Mouse (Mus musculus): ENCODE data around the gene Urad.

The Urad gene

DNA sequence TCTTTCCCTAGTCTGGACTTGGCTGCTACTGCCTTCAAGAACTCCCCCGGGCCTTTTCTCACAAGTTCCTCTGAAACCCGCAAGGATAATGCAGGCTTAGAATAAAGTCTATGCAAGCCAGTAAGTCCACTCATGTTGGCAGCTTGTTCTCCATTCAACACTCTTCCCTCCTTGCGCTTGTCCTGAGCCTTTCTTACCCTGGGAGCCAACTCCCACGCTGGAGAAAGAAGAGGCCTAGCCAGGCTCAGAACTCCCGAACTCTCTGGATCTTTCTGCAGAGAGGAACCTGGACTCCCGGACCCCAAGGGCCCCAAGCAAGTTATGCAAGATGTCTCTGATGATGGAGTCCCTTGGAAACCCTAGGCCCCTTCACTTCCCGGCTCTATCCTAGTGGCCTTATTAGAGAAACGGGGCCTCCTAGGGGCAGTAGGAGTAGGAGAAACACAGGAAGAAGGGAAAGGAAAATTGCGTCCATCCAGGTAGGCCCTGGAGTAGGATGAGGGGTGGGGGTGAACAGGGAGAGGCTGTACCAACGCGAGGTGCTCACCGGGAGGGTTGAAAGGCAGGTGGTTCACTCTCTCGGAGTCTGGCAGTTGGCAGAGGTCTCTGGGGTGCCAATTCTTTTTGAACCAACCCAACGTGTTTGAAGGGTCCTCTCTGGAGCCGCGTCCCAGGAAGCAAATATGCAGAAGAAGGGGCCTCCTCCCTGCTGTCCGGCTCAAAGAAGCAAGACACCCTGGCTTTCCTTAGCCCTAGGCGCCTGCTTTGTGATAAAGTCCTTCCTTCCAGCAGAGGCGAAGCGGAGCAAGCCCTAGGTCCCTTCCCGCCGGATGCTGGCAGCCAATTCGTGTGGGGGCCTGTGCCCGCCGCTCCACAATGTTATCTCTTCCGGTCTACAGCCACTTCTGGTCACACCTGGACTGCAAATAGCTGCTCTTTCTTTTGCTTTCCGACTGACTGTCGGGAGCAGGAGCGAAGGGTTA, 51.3 kb downstream of the Urad start:
- DNase-seq (ENCODE audit: extremely low read depth, insufficient read length, low spot score) = no peak

DNA sequence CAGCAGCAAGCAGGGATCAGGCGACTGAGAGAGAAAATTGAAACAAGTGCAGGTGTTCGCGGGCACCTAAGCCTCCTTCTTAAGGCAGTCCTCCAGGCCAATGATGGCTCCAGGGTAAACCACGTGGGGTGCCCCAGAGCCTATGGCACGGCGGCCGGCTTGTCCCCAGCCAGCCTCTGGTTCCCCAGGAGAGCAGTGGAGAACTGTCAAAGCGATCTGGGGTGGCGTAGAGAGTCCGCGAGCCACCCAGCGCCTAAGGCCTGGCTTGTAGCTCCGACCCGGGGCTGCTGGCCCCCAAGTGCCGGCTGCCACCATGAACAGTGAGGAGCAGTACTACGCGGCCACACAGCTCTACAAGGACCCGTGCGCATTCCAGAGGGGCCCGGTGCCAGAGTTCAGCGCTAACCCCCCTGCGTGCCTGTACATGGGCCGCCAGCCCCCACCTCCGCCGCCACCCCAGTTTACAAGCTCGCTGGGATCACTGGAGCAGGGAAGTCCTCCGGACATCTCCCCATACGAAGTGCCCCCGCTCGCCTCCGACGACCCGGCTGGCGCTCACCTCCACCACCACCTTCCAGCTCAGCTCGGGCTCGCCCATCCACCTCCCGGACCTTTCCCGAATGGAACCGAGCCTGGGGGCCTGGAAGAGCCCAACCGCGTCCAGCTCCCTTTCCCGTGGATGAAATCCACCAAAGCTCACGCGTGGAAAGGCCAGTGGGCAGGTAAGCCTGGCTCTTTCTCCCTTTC, 52.1 kb downstream of the Urad start, which contains the start of gene Pdx1:
Gene Pdx1, plus strand, starts transcription at position 34 of the 747 bp plus-strand sequence.
- DNase-seq (ENCODE audit: extremely low read depth, insufficient read length, low spot score) = no peak

DNA sequence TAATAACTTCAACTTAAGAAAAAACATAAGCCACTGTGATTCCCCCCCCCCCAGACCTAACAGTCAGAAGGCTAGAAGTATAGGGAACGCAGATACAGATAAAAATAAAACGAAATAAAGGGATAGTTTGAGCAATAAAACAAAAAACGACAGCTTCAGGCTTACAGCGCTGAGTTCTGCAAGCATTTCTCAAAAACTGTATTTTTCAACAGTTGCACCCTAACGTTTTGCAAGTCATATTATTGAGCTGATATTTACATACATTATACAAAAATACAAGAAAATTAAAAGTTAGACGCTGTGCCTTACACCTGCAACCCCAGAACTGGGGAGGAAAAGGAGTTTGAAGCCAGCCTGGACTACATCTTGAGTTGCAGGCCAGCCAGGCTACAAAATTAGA, 52.9 kb downstream of the Urad start:
- DNase-seq (ENCODE audit: extremely low read depth, insufficient read length, low spot score) = no peak

DNA sequence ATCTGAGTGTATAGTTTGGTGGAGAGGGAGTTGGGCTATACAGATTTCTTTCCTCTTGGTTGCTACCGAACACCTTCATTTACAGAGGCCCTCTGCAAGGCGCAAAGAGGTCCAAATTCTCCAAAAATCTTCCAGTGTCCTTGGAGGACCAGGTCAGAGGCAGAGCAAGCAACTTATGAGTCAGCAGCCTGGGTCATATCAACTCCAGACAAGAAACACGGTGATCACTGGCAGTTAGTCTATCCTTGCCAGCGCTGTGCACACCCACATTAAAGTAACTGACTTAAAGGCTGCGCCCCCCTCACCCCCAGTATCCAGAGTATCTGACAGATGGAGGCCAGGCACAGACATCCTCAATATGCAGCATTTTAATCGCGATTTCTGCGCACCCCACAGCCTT, 53.5 kb downstream of the Urad start:
- no peak for DNase-seq (ENCODE audit: extremely low read depth, insufficient read length, low spot score)

DNA sequence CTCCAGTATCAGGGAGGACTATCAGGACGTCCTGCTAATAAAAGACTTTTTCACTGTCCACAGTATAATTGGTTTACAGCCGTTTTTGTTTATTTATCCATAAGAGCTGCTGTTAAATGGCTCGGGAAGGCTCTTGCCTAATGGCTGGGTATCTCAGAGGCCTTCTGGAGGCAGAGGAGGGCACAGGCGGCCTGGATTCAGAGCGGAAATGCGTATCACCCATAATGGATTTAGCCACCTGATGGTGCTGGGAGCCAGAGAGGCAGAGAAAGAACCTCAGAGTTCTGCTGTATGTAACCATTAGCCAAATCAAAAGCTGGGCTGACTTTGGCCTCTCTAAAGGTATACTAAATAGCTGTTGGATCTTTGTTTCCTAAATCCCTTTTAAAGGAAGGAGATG, 54.8 kb downstream of the Urad start:
- DNase-seq (ENCODE audit: extremely low read depth, insufficient read length, low spot score) = no peak
